Mouse (Mus musculus) megakaryocyte, embryonic 14.5 days (primary cell): ENCODE data around the gene Sh3pxd2a.

Experiments
- FLI1 ChIP-seq: IDR thresholded peaks from 2 replicates; pipeline ENCODE4 v1.6.1; 2012; ENCODE audit warnings: low read length, inconsistent platforms, mixed read lengths
- GATA1 ChIP-seq: IDR thresholded peaks from 3 replicates; pipeline ENCODE4 v1.6.1; 2012; ENCODE audit warnings: mixed read lengths, low read length, inconsistent platforms, borderline replicate concordance

- TF ChIP-seq FLI1 (no peak), GATA1 (no peak)
Observed at GRCm38 (mm10) chr19:47491853-47492252, 27.7 kb upstream of the Sh3pxd2a start.
